Mouse (Mus musculus) kidney, adult 9 months (tissue): ENCODE data around the gene Arpc1b.
"Not testable (repeated sequence)": the region's sequence is repeated elsewhere in the genome, so short reads cannot be mapped to it uniquely, and the experiment has no call there.

Source experiments
- DNase-seq: peaks from one replicate; pipeline ENCODE4 v3.0.0; 2022

Arpc1b gene

DNA sequence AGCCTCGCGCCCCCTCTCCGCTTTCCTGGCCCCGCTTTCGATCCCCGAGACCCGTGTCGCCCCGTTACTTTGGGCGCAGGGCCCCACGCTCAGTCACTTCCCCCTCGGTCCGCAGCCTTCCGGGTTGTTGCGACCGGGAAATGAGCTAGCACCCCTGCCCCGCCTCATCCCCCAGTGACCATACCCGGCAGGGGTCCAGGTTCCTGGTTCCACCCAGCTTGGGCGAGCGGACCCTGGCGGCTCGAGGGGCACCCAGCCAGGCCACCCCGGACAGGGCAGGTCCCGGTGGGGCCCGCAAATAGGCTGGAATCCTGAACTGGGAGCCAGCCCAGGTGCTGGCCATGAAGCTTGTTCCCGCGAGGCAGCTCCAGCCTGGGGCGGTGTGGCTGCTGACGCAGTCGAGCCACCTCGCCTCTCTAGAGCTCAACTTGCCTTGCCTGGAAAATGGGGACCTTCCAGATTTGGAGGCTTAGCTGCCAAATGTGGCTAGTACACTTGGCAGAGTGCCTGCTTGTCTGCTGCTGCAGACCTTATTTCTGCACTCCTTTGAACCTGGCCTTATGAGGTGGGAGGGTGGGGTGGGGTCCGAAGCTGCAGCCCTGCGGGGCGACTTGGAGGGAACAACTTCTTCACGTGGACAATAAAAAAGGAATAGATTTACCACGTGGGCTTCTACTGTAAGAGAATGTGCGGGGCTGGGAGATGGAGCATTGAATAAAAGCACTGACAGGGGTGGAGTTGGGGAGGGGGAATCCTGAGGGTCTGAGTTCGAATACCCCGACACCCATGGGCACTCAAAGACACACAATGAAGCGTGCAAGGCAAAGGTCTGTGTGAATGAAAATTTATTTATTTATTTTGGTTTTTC lies 825 bp downstream of the Arpc1b start:
- DNase-seq, result peak; percentile 57

DNA sequence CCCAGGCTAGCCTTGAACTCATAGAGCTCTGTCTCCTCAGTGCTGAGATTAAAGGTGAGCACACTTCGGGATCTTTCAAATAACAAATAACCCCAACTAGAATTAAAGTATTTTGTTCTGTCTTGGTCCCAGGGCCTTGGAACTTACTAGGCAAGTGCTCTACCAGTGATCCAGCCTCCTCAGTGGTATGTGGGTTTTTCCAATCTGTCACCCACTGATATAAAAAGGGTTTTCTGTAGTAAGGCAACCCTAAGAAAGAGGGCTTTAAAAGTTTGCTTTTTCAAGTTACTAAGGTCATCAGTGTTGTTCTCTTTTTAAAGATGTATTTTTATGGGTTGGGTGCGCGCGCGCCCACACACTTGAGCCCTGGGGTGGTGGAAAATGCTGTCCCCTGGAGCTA lies 1.7 kb downstream of the Arpc1b start:
- DNase-seq, result no peak

DNA sequence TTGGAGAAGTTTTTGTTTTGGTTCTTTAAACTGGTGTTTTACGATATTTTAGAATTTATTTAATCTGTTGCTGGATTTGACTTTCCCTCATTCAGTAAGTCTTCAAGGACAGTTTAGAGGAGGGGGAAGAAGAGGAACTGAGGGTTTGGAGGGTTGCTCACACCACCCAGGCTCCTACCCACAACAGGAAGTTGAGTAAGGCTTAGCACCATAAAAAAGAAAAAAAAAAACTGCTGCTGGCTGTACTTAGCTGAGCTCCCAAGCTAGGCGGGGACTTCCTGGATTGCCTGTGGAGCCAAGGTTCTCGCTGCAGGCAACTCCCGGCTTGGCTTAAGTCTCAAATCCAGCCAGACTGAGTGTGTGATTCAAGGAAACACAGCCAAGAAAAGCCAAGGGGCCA lies 2.3 kb downstream of the Arpc1b start:
- DNase-seq, result peak; percentile 75

DNA sequence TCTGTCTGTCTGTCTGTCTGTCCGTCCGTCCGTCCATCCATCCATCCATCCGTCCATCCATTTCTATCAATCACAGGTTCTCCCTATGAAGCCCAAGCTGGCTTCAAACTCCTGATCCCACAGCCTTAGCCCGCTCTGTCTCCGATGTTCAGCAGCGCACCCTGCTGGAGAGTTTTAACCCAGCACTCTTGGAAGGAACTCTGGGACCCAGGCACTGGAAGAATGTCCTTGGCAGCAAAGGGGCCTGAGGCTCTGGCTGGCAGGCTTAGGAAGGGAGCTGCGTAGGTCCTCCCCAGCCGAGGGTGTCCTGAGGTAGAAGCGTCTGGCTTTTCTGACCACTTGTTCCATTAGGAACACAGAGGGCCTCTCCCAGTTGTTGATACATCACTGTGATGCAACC lies 2.9 kb downstream of the Arpc1b start:
- peak; percentile 59 for DNase-seq

DNA sequence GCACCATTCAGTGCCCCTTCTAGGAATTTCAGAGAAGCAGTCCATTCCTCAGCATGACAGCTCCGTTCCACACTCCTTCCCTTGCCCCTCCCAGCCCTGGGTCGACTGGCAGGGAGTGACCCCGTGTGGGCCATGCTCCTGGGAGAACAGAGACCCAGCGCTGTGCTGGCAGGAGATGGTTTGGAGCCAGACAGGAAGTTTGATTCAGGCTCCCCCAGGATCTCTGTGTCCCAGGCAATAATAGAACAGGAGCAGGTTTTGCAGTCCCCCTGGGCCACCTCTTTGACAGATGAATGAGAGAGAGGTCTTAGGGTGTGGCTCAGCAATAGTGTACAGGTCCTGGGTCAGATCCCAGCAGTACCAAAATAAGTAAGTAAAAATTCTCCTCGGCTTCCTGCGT lies 4.0 kb downstream of the Arpc1b start:
- peak; percentile 28 for DNase-seq

DNA sequence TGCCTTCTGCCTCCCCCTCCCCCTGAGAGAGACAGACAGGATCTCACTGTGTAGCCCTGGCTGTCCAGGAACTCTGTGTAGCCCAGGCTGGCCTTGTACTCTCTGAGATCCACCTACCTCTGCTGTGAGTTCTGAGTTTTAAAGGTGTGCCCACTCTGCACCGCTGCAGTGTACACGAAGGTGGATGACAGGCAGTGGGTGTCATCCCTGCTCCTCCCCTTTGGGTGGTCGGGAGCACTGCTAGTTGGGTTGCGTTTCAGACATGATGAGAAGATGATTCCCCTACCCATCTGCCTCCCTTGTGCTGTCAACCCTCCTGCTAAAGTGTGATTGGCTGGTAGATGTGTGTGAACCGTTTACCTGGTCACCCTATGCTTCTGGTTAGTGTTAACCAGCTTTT lies 4.4 kb downstream of the Arpc1b start:
- DNase-seq, result no peak

DNA sequence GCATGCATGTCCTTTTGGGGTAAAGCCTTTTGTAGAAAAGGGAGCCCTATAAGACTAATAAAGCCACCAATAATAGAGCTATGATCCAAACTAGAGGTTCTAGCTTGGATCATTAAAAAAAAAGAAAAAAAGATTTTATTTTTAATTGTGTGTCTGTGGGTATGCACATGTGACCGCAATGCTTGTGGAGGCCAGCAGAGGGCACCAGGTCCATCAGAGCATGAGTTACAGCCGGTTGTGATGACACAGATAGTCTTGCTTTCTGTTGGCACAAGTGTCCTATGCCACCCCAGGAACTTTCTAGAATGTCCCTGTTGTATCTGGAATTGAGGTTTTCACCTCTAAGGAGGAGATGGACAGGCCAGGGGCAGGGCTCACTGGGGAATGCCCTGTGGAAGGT lies 5.4 kb downstream of the Arpc1b start:
- DNase-seq, result no peak

DNA sequence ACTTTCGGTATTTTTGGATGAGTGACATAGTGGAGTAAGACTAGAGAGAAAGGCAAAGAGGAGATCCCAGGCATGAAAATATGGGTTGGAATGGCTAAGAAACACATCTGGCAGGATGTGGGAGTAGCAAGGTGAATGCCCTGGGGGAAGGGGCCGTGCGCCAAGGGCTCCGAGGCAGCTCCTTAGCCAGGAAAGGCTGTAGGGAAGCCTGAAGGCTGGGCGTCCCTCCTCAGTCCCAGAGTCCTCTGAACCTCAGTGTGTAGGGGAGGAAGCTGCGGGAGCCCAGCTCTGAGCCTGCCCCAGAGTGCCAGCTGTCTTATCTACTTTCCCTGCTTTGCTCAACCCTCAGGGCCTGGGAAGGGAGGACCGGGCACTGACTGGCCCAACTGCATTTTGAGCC lies 6.9 kb downstream of the Arpc1b start:
- no peak for DNase-seq

DNA sequence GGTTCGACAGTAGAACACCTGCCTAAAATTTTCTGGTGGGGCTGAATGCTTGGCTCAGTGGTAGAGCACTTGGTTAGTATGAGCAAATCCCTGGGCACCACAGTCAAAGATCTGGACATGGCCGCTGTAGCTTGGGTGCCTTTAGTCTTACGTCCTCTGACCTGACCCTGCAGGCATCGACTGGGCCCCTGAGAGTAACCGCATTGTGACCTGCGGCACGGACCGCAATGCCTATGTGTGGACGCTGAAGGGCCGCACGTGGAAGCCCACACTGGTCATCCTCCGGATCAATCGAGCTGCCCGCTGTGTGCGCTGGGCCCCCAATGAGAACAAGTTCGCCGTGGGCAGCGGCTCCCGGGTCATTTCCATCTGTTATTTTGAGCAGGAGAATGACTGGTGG lies 9.4 kb downstream of the Arpc1b start:
- no peak for DNase-seq

DNA sequence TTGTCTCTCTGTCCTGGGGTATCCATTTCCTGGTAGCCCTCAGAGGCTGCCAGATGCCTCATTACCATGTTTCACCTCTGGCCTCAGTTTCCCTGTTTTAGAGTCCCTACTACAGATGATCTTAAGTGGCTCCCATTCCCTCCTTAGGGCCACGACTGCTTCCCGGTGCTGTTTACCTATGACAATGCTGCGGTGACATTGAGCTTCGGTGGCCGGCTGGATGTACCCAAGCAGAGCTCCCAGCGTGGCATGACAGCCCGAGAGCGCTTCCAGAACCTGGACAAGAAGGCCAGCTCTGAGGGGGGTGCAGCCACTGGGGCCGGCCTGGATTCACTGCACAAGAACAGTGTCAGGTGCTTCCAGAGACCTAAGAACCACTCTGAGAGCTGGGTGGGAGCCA lies 12.6 kb downstream of the Arpc1b start:
- no peak for DNase-seq

DNA sequence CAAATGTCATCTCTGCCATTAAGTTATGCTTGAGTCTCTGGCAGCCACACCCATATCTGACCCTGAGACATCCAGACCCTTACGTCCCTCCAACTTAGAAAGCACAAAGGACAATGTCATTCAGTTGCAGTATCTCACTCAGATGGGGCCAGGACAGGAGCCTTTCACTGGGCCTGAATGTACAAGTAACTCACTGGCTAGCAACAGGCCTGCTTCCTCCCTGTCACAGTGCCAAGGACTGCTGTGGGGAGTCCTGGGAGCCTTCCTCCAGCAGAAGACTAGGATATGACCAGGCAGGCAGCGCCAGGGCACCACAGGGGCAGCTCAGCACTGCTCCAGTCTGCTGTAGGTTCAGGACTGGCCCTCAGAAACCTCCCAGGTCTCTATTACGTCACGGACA lies 15.1 kb downstream of the Arpc1b start:
- no peak for DNase-seq

DNA sequence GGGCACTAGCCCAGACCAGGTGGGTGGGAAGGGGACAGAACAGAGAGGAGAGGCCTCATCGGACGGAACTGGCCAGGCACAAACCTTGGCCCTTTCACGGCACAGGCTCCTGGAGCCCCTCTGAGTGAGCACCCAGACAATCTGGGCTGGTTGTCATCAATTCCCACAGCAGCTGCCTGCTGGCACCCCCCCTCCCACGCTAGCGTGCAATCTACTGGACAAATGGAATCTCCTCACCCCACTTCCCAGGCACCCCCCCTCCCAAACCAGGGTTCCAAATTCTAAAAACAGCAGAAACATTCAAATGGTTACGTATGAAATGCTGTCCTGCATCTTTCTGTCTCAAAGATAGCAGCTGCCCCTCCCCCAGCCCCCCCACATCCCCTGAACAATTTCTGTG lies 15.8 kb downstream of the Arpc1b start:
- DNase-seq, result not testable (repeated sequence)

DNA sequence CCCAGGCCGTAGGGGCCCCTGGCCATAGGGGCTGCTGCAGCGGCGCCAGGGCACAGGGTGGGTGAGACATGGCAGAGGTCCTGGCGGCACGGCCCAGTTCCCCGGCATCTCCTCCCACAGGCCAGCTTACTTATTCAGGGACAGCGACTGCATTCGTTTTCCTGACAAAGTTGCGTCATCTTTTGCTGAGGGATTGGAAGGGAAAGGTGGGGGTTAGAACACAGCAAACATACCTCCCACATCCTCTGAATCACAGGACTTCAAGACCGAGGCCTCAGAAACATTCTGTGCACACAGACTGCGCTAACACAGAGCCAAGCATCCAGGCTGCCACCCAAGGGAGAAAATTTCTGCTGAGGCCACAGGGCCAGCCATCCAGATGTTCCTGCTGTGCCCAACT lies 16.2 kb downstream of the Arpc1b start:
- DNase-seq, result no peak

DNA sequence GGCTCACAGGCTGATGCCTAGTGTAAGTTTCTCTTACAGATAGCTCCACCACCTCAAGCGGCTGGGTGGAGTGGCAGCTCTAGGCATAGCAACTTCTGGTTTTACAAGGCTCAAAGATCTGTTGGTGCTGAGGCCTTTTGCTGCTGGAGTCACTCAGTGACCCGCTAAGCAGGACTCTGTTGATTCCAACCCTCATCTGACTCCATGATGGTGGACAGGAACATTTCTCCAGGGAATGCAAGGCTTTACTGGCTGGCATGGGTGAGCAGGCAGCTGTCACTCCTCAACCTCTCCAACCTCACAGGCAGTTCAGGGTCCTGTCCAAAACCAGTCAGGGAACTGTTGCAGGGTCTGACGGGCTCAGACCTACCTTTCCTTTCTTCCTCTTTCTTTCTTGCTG lies 17.0 kb downstream of the Arpc1b start:
- DNase-seq, result no peak

DNA sequence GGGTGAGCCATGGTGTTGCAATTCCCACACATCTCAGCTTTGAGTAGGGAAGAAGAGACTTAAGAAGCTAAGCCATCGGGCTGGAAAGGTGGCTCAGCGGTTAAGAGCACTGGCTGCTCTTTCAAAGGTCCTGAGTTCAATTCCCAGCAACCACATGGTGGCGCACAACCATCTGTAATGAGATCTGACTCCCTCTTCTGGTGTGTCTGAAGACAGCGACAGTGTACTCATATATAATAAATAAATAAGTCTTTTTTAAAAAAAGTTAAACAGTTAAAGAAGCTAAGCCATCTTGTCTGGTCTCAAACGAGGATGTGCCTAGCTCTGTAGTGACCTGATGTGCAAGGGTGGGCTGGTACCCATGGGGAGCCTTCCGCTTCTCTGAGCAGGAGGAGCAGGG lies 19.3 kb downstream of the Arpc1b start:
- DNase-seq, result not testable (repeated sequence)

DNA sequence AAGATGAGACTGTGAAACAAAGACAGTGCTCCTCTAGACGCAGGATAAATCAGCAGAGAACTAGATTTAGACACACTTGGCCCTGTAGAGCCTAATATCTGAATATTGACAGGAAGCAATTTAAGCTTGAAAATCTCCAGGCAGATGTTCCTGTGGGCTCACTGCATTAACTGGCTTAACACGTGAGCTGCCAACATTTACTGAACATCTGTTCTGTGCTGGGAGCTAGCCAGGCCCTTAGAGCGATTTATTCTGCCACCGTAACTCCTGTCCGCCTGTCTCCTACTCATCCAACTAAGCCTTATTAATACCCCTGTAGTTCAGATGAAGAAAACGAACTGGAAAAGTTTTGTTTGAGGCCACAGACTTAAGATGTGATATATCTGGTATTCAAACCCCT lies 24.8 kb downstream of the Arpc1b start:
- no peak for DNase-seq

DNA sequence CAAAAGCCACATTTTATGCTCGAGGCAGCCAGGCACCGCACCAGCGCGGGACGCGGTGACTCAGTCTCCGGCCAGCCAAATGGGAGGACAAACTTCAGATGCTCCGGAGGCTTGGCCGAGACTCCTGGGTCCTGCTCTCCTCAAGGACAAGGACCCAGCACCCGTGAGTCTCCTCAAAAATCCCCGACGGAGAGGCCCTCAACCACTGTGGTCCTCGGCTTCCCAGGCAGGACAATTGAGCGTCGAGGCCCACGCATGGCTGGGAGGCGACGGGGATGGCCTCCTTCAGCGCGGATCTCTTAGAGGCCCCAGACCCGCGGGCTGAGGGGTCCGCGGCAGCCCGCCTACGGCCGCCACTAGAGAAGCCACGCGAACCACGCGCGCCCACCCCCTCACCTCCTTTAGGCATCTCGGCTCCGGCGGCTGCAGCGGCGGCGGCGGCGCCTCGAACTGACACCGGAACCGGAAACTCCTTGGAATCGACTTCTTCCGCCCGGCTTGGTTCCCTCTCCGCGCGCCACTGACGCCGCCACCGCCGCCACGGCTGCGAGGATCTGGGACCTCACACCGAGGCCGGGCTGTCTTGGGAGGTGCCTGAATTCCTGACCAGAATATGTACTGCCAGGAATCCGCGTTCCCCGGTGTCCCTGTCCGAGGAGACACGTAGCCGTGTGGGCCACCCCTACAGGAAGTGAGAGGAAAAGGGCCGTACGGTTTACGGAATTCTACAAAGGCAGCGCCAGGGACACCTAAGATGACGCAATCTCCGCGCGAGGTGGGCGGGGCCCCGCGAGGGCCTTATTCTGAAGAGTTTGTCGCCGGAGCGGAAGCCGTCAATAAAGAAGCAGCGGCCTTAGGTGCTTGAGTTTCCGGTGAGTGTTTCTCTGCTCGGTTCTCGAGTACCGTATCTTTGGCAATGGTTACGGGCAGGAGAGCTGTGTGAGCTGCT lies 25.8 kb downstream of the Arpc1b start, which contains the start of the genes Pdap1 and Bud31:
TSS of gene Pdap1 (minus strand) at position 668 of the 949 bp plus-strand sequence.
TSS of gene Bud31 (plus strand) at position 792 of the 949 bp plus-strand sequence.
- DNase-seq, result peak; percentile 96

DNA sequence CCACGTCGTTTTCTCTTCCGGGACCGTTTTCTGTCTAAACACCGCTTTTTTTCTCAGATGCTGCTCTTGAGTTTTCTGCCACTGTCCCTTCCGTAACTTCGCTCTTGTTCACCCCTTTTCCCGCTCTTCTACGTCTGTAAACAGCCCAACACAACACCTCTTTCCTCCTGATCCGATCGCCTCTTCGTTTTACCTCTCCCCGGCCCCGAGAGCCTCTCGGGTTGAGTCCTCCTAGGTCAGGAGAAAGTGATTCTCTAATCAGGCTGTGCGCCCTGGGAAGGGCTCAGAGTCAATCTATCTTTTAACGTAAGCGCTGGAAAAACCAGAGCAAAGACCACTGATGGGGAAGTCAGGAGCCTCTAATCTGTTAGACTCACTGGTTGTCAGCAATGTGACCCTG lies 26.6 kb downstream of the Arpc1b start:
- no peak for DNase-seq

DNA sequence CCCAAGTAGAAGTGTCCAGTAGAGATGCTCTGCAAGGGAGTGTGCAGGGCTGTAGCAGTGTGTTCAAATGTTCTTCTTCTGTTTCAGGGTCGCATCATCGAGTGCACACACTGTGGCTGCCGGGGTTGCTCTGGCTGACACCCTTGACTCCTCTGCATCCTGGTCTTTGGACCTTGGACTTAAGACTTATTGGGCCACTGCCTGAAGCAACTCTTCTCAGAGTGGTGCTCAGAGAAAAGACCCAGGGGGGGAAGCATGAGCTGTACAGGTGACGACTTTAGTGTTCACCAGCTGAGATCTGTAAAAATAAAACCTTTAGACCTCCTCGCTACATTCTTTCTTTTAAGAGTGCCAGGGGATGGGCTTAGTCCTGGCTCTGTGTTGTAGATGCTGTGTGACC lies 33.7 kb downstream of the Arpc1b start:
- DNase-seq, result peak; percentile 77

DNA sequence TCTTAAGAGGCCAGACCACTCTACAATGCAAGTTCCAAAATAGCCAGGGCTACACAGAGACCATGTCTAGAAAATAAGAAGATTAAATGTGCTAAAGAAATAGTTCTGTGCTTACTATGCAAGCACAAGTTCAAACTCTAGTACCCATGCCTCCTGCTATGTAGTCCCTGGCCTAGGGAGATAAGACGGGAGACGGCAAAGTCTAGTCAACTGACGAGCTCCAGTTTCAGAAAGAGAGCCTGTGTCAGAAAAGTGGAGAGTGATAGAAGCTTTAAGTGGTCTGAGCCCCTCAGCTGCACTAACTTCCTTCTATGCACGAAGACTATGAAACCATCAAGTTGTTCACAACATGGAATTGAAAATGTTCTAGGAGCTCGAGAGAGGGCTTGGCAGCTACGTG lies 35.3 kb downstream of the Arpc1b start:
- no peak for DNase-seq

DNA sequence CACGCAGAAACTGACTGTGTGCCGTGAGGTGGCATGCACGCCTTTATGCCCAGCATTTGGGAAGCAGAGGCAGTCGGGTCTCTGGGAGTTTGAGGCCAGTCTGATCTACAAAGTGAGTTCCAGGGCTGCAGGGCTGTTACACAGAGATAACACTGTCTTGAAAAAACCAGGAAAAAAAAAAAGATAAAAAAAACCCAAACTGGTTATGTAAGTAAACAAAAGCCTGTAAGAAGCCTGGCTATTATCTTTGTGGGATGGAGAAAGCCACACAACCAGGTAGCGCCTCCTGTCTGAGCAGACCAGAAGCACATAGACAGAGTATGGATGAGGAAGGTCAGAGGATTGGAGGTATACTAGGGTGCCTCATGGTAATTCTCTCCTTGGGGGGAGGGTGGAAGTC lies 38.7 kb downstream of the Arpc1b start:
- no peak for DNase-seq

DNA sequence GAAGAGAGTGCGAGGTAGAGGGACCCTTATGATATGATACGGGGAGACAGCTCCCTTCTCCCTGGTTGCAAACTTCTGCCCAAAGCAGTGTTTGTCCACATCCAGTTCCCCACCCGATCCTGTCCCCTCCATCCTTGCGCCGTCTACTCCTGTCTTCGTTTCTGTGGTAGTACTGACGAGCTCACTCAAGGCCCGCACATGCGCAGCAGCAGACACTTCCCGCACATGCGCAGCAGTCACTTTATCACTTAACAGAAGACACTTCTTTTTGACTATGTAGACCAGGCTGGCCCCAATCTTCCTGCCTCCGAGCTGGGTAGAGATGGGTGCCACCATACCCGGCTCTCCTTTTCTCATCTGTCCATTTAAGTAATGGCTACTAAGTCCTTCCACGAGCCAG lies 47.3 kb downstream of the Arpc1b start:
- no peak for DNase-seq

DNA sequence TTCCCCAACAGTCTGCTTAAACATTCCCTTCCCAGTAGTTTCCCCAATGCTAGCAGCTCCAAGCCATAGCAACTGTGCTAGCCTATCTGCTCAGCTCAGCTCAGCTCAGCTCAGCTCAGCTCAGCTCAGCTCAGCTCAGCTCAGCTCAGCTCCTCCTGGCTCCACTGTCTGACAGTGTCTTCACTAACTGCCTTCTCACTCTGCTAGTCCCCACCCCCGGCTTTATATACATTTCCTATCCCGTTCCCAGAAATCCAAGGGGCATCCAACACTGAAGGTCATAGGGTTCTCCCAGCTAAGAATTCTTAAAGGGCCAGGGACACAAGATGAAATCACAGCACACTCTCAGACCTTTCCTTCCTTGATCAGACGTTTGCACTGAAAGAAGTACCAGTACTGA lies 50.7 kb downstream of the Arpc1b start:
- DNase-seq, result peak; percentile 36

DNA sequence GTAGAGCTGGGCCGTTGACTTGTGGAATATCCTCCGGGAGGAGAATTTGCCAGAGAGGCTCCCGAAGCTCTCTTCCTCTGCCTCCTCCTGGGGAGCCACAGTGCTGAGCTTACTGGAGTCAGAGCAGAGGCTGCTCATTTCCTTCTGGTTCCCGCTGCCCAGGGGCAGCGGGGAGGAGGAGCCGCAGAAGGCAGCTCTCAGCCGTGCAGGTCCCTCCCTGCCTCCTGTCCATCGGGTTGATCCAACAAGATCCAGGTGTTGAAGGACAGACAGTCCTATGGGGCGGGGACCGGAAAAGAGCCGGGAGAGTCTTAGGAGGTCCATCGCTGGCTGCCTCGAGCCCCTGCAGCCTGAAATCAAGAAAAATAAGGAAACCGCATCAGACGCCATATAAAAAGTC lies 51.2 kb downstream of the Arpc1b start:
- DNase-seq, result no peak
